Mouse (Mus musculus): ENCODE measurements at regions not wholly inside any gene's neighbourhood (a gene's known extent, or its start where the extent isn't known, plus 50 kb on each side); places are given as distances from the start of the nearest gene placed in this dataset.

GRCm38 (mm10) chr13:43975801-43976200, 191.2 kb downstream of the Cd83 start:
- TF ChIP-seq EP300 (IDR thresholded peaks at IDR 0.05; ENCODE audit: low read depth) (no peak), CTCF (IDR thresholded peaks at IDR 0.05; ENCODE audit: low read depth) (no peak)

Data from heart, postnatal 0 days (tissue).